ENCODE assay signal across 8 mouse cellular contexts in genomic region chr3:27370125-27370524, GRCm38 (mm10). TPM values are rescaled to one million over a fixed set of nuclear protein-coding genes. Genes with fewer than 3 reads are reported as not detected.
DNase-seq lines count a peak whose midpoint lies in the region; ATAC-seq and TF ChIP-seq lines count a peak whose summit lies in the region.

No protein-coding gene starts in this region.

- intact Hi-C loops in gastrocnemius, postnatal 14 days (cut with DNase I; ENCODE audit: low total_unique reads), result no loop called here

- H3K9me3 ChIP-seq in hindbrain, embryonic 15.5 days, result no peaks in the 10 kb centered on the region
- H3K9me3 ChIP-seq in midbrain, embryonic 10.5 days (replicated peaks), result no peaks in the 10 kb centered on the region

- H3K27ac ChIP-seq in layer of hippocampus, adult 2 months, result no peak overlapping the region
- no peak overlapping the region for H3K27ac ChIP-seq in hindbrain, embryonic 15.5 days (replicated peaks)
- H3K27ac ChIP-seq in midbrain, embryonic 10.5 days (replicated peaks), result no peak overlapping the region

- H3K27me3 ChIP-seq in hindbrain, embryonic 15.5 days, result peaks cover 51% of the 10 kb centered on the region
- peaks cover 64% of the 10 kb centered on the region for H3K27me3 ChIP-seq in midbrain, embryonic 10.5 days (ENCODE audit: low read depth, poor library complexity, severe bottlenecking)

- ATAC-seq in hindbrain, embryonic 15.5 days (ENCODE audit: low FRiP score, low read depth), result 0 out of 2 replicates have a peak, but pooled peaks have one; percentile 13
- no peak for ATAC-seq in erythroblast, adult 5-6 weeks (replicated peaks; ENCODE audit: low FRiP score, poor library complexity, severe bottlenecking)

- H3K4me3 ChIP-seq in layer of hippocampus, adult 2 months, result no peak overlapping the region
- H3K4me3 ChIP-seq in hindbrain, embryonic 15.5 days, result no peak overlapping the region
- no peak overlapping the region for H3K4me3 ChIP-seq in midbrain, embryonic 10.5 days

- WGBS in hindbrain, embryonic 15.5 days, result 6% methylated on average over 10 of the region's 10 CpGs
- 9% methylated on average over 10 of the region's 10 CpGs for WGBS in midbrain, embryonic 10.5 days

- no peak overlapping the region for H3K9ac ChIP-seq in hindbrain, embryonic 15.5 days

- no peaks in the 10 kb centered on the region for H3K36me3 ChIP-seq in hindbrain, embryonic 15.5 days
- H3K36me3 ChIP-seq in midbrain, embryonic 10.5 days, result no peaks in the 10 kb centered on the region

- DNase-seq in layer of hippocampus, adult 2 months (ENCODE audit: low spot score in 2 of 2), result no peak
- no peak for DNase-seq in layer of hippocampus, postnatal 14 days (ENCODE audit: low spot score in 2 of 2)
- peak; percentile 58 for DNase-seq in adrenal gland, postnatal 14 days
- peak; percentile 68 for DNase-seq in midbrain, embryonic 10.5 days (ENCODE audit: low spot score)
- DNase-seq in cerebellum, postnatal 25 days, result no peak
- DNase-seq in gastrocnemius, postnatal 14 days, result no peak

- H3K4me1 ChIP-seq in hindbrain, embryonic 15.5 days (replicated peaks), result peaks cover 22% of the 10 kb centered on the region
- peaks cover 19% of the 10 kb centered on the region for H3K4me1 ChIP-seq in midbrain, embryonic 10.5 days

- TF ChIP-seq CTCF in layer of hippocampus, adult 2 months (conservative IDR thresholded peaks at IDR 0.05), result peak; percentile 52

- H3K4me2 ChIP-seq in hindbrain, embryonic 15.5 days, result peak overlapping the region; percentile 97

RNA-seq across cellular contexts. Expression of gene Ghsr, which starts 1.0 kb away (rescaled TPM):
- 1 to 10 TPM in 1 of 2 experiments, under 1 TPM in 1; 0.93 to 1.8 TPM for total RNA-seq in layer of hippocampus, adult 2 months (2021)
- total RNA-seq in layer of hippocampus, postnatal 14 days (2021), result 1 to 10 TPM in 1 of 2 experiments, under 1 TPM in 1; 0.99 to 1.1 TPM
- not detected in 2 replicates for total RNA-seq in adrenal gland, postnatal 14 days (2021)
- 0.33 and 0.77 TPM in 2 replicates for polyA plus RNA-seq in hindbrain, embryonic 15.5 days (2015; fragmentation: Nextera tagmentation; extraction: Ambion mirVana)
- polyA plus RNA-seq in midbrain, embryonic 10.5 days (2016; fragmentation: Nextera tagmentation; extraction: Ambion mirVana), result 0.06 and 0.30 TPM in 2 replicates
- not detected for total RNA-seq in gastrocnemius, postnatal 14 days (2021)
- not detected in 2 replicates for total RNA-seq in erythroblast, adult 5-6 weeks (2015; ENCODE audit: low replicate concordance)
- not detected in 2 replicates for total RNA-seq in erythroblast, adult 5-6 weeks (2017; ENCODE audit: low replicate concordance)

RNA-seq across cellular contexts. Expression of gene Tnfsf10, which starts 53.3 kb away (rescaled TPM):
- total RNA-seq in layer of hippocampus, adult 2 months (2021), result 1 to 10 TPM in 1 of 2 experiments, under 1 TPM in 1; 0.83 to 1.4 TPM
- total RNA-seq in layer of hippocampus, postnatal 14 days (2021), result 1 to 10 TPM in 1 of 2 experiments, under 1 TPM in 1; 0.81 to 1.2 TPM
- 12.7 and 14.5 TPM in 2 replicates for total RNA-seq in adrenal gland, postnatal 14 days (2021)
- polyA plus RNA-seq in hindbrain, embryonic 15.5 days (2015; fragmentation: Nextera tagmentation; extraction: Ambion mirVana), result 0.12 and 0.33 TPM in 2 replicates
- not detected in 2 replicates for polyA plus RNA-seq in midbrain, embryonic 10.5 days (2016; fragmentation: Nextera tagmentation; extraction: Ambion mirVana)
- total RNA-seq in gastrocnemius, postnatal 14 days (2021), result 1 to 10 TPM; 5.1 to 7.6 TPM
- 3.3 TPM in 1 of 2 replicates, not detected in the other for total RNA-seq in erythroblast, adult 5-6 weeks (2015; ENCODE audit: low replicate concordance)
- 0.84 TPM in 1 of 2 replicates, not detected in the other for total RNA-seq in erythroblast, adult 5-6 weeks (2017; ENCODE audit: low replicate concordance)

Comparison
In these comparisons a context has a peak if more than half of its experiments do, and no peak if none do; other contexts are left out.
1. DNase-seq: peak in adrenal gland, postnatal 14 days (single experiment) and midbrain, embryonic 10.5 days (single experiment); none in layer of hippocampus, adult 2 months (0 of 2), layer of hippocampus, postnatal 14 days (0 of 2), cerebellum, postnatal 25 days (0 of 2) and gastrocnemius, postnatal 14 days (single experiment).